Mouse (Mus musculus): ENCODE results near the gene Ubqln4. TPM values are rescaled to one million over a fixed set of nuclear protein-coding genes. Genes with fewer than 3 reads are reported as not detected.
"Not testable (repeated sequence)": the region's sequence is repeated elsewhere in the genome, so short reads cannot be mapped to it uniquely, and the experiment has no call there.

Ubqln4 gene
- polyA plus RNA-seq, 1 experiment from 2014 or later: 47.6 TPM

DNA sequence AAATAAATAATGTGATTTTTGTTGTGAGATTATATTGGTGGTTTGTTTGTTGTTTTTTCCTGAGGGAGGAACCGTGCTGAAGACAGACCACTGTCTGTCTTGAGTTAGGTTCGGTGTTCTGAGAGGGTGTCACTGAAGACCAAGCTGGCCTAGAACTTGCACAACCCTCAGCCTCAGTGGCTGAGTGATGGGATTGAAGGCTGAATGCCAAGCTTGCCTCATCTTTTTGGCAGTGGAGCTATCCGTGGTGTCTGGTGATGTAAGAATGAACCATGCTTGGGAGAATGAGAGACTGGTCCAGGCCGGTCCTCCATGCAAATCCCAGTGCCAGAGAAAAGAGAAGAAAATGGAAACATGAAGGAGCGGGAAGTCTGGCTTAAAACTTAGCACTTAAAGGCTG, 16.1 kb downstream of the Ubqln4 start:
- no peak for ATAC-seq (ENCODE audit: insufficient number of reproducible peaks, low FRiP score, low TSS enrichment, low read depth)
- no peak overlapping the region for H3K9ac ChIP-seq
- H3K36me3 ChIP-seq: peaks cover 58% of the 10 kb centered on the region
- no peaks in the 10 kb centered on the region for H3K27me3 ChIP-seq
- H3K27ac ChIP-seq (replicated peaks): no peak overlapping the region
- no peaks in the 10 kb centered on the region for H3K4me1 ChIP-seq
- no peak overlapping the region for H3K4me2 ChIP-seq (replicated peaks)
- WGBS: 86% methylated on average over 5 of the region's 5 CpGs
- no peaks in the 10 kb centered on the region for H3K9me3 ChIP-seq (replicated peaks)
- no peak overlapping the region for H3K4me3 ChIP-seq (replicated peaks)

DNA sequence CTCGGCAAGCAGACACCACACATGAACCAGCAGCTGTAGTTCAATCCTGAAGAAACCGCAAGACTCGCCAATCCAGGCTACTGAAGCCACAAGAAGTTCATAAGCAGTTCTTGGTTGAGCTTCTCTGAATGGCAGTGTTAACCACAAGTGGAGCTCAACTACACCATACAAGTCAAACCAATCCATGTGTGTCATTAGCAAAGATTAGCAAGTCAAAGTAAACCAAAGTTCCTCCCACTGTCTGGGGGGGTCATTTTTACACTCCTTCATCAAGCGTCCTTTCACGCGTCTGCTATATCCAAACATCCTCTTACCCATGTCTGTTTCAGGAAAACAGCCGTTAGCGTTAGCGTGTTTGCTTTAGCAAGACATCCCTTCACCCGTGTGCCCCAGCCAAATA, 16.8 kb downstream of the Ubqln4 start:
- Histone ChIP-seq H3K9me3 (replicated peaks) (no peaks in the 10 kb centered on the region), H3K9ac (no peak overlapping the region), H3K27me3 (no peaks in the 10 kb centered on the region), H3K4me3 (replicated peaks) (no peak overlapping the region), H3K27ac (replicated peaks) (no peak overlapping the region), H3K36me3 (peaks cover 52% of the 10 kb centered on the region), H3K4me1 (no peaks in the 10 kb centered on the region), H3K4me2 (replicated peaks) (no peak overlapping the region)
- WGBS: 91% methylated on average over 10 of the region's 10 CpGs
- ATAC-seq (ENCODE audit: insufficient number of reproducible peaks, low FRiP score, low TSS enrichment, low read depth): no peak

DNA sequence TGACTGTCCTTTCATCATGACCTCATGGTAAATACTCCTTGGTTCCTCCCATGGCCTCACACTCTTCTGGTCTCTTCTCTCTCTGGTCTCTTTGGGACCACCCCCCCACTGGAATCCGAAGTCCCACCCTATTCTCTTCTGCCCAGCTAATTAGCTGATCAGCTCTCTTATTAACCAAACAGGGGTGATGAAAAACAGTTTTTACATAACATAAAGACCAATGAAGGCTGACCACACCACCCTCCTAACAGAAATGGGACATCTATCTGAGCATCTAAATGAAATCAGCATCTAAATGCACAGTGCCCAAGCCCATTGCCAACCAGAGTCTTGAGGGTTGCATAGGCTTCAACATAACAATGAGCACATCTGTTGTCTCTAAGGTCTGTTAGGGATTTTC, 18.3 kb downstream of the Ubqln4 start:
- H3K9ac ChIP-seq: no peak overlapping the region
- H3K27me3 ChIP-seq: no peaks in the 10 kb centered on the region
- H3K4me3 ChIP-seq (replicated peaks): no peak overlapping the region
- H3K9me3 ChIP-seq (replicated peaks): no peaks in the 10 kb centered on the region
- peaks cover 36% of the 10 kb centered on the region for H3K36me3 ChIP-seq
- H3K27ac ChIP-seq (replicated peaks): no peak overlapping the region
- H3K4me1 ChIP-seq: no peaks in the 10 kb centered on the region
- WGBS: 84% methylated on average over 1 of the region's 1 CpGs
- no peak for ATAC-seq (ENCODE audit: insufficient number of reproducible peaks, low FRiP score, low TSS enrichment, low read depth)
- H3K4me2 ChIP-seq (replicated peaks): no peak overlapping the region

DNA sequence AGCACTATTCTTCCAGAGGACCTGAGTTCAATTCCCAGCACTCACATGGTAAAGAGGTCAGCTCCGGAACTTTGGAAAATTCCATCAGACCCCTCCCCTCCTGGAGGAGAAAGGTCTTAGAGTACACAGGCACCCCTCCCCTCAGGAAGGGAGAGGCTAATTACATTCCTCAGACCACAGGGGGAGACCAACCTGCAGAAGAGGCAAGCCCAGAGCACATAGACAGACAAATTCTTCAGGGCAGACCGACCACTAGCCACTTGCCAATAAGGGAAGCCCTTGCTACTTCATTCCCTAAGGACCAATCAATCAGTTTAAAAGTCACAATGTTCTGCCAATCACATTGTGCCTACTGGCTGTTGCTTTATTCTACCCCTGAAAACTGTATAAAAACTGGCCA, 19.3 kb downstream of the Ubqln4 start:
- Histone ChIP-seq H3K4me2 (replicated peaks) (no peak overlapping the region), H3K9ac (no peak overlapping the region), H3K36me3 (peaks cover 27% of the 10 kb centered on the region), H3K9me3 (replicated peaks) (no peaks in the 10 kb centered on the region), H3K4me1 (no peaks in the 10 kb centered on the region), H3K27me3 (no peaks in the 10 kb centered on the region), H3K27ac (replicated peaks) (no peak overlapping the region), H3K4me3 (replicated peaks) (no peak overlapping the region)
- 75% methylated on average over 2 of the region's 2 CpGs for WGBS
- no peak for ATAC-seq (ENCODE audit: insufficient number of reproducible peaks, low FRiP score, low TSS enrichment, low read depth)

DNA sequence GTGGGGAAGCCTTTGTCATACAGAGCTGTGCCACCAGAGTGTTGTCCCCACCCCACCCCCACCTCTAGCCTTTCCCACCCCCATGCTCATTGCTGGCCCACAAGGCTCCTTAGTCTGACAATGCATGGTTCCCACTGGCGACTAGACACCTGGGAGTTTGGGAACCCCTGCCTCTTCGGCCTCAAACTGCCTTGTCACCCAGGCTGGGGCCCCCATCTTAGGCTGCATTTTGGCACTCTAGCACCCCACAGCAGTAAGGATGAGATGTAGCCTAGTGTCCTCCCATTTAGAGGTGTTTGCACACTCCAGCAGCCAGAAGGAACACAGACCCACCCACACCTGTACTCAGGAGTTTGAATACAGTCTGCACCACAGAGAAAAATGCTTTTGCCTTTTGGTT, 20.3 kb downstream of the Ubqln4 start:
- peaks cover 17% of the 10 kb centered on the region for H3K36me3 ChIP-seq
- H3K4me2 ChIP-seq (replicated peaks): no peak overlapping the region
- H3K27ac ChIP-seq (replicated peaks): no peak overlapping the region
- no peak overlapping the region for H3K4me3 ChIP-seq (replicated peaks)
- WGBS: 74% methylated on average over 2 of the region's 2 CpGs
- no peaks in the 10 kb centered on the region for H3K27me3 ChIP-seq
- peaks cover under 1% of the 10 kb centered on the region; the same call in 1 of the 2 replicates for H3K4me1 ChIP-seq
- no peak overlapping the region for H3K9ac ChIP-seq
- ATAC-seq (ENCODE audit: insufficient number of reproducible peaks, low FRiP score, low TSS enrichment, low read depth): no peak
- no peaks in the 10 kb centered on the region for H3K9me3 ChIP-seq (replicated peaks)

DNA sequence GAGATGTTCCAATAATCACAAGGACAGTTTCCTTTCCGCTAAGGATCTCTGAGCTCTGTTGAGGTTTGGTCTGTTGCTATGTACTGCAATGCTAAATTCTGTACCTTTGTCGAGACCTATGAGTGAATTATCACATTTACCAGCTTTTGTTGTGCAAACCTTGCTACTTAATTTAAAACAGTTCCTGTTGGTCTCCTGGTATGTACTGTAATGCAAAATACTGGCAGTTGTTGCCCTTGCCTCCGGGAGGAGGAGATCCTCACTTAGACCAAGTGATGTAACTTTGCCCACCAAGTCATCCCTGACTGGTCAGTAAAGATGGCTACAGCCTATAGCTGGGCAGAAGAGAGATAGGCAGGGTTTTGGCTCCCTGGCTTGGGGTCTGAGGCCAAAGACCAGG, 22.0 kb downstream of the Ubqln4 start, which contains the start of gene Ssr2:
Gene Ssr2 (plus strand): TSS at position 337 of the 400 bp plus-strand sequence.
- Histone ChIP-seq H3K9ac (no peak within 1 kb of the TSS), H3K9me3 (replicated peaks) (no peaks in the 10 kb centered on the region), H3K4me3 (replicated peaks) (no peak within 1 kb of the TSS), H3K27ac (replicated peaks) (no peak within 1 kb of the TSS), H3K36me3 (no peaks in the 10 kb centered on the region), H3K4me1 (peaks cover 12% of the 10 kb centered on the region), H3K4me2 (replicated peaks) (no peak within 1 kb of the TSS), H3K27me3 (no peaks in the 10 kb centered on the region)
- 79% methylated on average over 3 of the region's 3 CpGs for WGBS
- ATAC-seq (ENCODE audit: insufficient number of reproducible peaks, low FRiP score, low TSS enrichment, low read depth): no peak

DNA sequence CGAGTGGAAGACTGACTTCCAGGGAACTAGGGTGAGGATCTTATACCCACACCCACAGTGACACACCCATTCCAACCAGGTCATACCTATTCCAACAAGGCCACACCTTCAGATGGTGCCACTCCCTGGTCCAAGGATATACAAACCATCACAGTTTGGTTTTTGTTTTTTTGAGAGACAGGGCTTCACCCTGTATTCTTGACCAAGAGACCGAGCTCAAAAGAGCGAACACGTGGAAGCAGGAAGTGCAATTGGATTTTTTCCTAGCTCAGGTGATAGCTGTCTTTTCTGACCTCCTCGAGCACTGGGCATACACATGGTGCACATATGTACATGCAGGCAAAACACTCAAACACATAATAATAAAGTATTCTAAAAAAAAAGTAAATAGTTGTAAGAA, 24.3 kb downstream of the Ubqln4 start:
- not testable (repeated sequence) for H3K27me3 ChIP-seq; H3K4me3 ChIP-seq (replicated peaks); H3K9me3 ChIP-seq (replicated peaks); H3K4me2 ChIP-seq (replicated peaks); H3K36me3 ChIP-seq; H3K27ac ChIP-seq (replicated peaks); H3K9ac ChIP-seq; ATAC-seq (ENCODE audit: insufficient number of reproducible peaks, low FRiP score, low TSS enrichment, low read depth)
- H3K4me1 ChIP-seq: peaks cover 18% of the 10 kb centered on the region
- WGBS: 77% methylated on average over 5 of the region's 5 CpGs

DNA sequence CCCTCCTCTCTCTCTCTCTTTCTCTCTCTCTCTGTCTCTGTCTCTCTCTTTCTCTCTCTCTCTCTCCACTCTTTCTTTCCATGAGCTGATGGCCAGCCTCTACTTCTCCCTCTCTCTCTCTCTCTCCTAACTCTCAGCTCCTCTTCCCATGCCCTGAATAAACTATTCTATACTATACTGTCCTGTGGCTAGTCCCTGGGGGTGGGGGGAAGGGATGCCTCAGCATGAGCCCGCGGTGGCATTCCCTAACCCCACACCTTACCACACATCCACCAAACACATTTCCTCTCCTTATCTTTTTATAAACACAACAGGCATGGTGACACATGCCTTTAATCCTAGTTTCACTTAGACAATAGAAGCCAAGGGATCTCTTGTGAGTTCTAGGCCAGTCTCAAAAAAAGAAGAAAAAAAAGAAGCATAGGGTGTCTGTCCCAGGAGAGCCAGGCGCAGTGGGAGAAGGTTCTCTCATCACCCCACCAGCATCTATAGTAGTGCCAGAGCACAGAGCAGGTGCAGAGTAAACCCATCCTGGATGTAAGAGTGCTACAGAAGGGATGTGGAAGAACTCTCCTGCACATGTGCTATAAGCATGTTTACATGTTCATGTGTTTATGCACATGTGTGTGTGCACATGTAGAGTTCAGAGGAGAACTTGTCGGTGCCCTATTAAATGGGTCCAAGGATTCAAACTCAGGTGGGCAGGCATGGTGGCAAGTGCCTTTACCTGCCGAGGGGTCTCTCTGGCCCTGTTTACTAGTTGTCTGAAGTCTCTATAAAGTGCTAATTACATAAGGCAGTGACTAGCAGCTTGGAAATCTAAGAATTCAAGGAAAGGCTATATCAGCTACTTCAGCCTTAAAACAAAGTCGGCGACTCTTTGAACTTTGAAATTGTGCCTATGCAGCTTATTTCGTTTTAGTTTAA, 25.2 kb downstream of the Ubqln4 start:
- H3K27ac ChIP-seq (replicated peaks): no peak overlapping the region
- no peaks in the 10 kb centered on the region for H3K27me3 ChIP-seq
- H3K4me3 ChIP-seq (replicated peaks): peak overlapping the region; percentile 90
- peaks cover 12% of the 10 kb centered on the region; the same call in 1 of the 2 replicates for H3K36me3 ChIP-seq
- no peak for ATAC-seq (ENCODE audit: insufficient number of reproducible peaks, low FRiP score, low TSS enrichment, low read depth)
- H3K4me1 ChIP-seq: peaks cover 20% of the 10 kb centered on the region
- WGBS: 48% methylated on average over 8 of the region's 8 CpGs
- peak overlapping the region; percentile 68 for H3K4me2 ChIP-seq (replicated peaks)
- H3K9ac ChIP-seq: no peak overlapping the region
- H3K9me3 ChIP-seq (replicated peaks): no peaks in the 10 kb centered on the region

DNA sequence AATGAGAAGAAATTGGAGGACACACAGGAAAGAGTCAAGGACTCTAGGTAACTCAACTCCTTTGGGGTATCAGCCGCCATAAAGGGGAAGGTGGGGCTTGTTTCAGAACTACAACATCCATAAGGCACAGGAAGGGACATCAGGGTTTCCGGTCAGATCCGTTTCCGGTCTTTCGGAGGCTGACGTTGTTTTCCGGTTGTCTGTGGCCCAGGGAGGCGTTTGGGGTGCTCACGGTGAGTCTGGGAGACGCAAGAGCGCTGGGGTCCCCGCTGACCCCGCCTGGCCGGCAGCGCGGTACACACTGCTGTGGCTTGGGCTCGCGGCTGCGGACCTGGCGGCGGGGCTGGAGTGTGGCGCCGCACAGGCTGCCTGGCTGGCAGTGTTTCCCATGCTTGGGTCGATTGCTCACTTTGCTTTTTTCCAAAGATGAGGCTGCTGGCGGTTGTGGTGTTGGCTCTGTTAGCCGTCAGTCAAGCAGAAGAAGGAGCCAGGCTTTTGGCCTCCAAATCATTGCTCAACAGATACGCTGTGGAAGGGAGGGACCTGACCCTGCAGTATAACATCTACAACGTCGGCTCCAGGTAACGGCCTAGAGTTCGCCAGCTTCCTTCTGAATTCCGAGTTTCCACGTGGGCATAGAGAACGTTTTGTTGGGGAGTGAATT, 26.0 kb downstream of the Ubqln4 start:
- H3K27ac ChIP-seq (replicated peaks): peak overlapping the region; percentile 61; the same call in 1 of the 2 replicates
- peak; percentile 80 for ATAC-seq (ENCODE audit: insufficient number of reproducible peaks, low FRiP score, low TSS enrichment, low read depth)
- under 1% methylated on average over 34 of the region's 34 CpGs for WGBS

DNA sequence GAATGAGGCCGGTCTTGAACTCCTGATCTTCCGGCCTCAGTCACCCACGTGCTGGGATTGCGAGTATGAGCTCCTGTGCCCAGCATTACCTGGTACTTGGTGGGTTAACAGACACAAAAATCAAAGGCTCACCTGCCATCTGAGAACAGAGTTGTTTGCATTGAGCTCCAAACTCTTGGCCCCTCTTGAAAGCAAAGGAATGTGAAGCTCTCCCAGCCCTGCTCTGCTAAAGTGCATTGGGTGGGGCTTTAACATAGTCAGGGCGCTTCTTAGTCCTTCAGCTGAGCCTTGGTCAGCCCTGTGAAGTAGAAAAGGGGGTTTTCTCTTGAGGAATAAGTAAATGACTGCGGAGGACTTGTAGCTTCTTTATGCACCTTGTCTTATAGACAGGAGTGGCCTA, 32.2 kb downstream of the Ubqln4 start:
- no peaks in the 10 kb centered on the region for H3K9me3 ChIP-seq (replicated peaks)
- H3K27ac ChIP-seq (replicated peaks): no peak overlapping the region
- peaks cover 52% of the 10 kb centered on the region for H3K36me3 ChIP-seq
- H3K27me3 ChIP-seq: no peaks in the 10 kb centered on the region
- H3K4me2 ChIP-seq (replicated peaks): no peak overlapping the region
- no peak overlapping the region for H3K9ac ChIP-seq
- H3K4me1 ChIP-seq: peaks cover 13% of the 10 kb centered on the region
- no peak for ATAC-seq (ENCODE audit: insufficient number of reproducible peaks, low FRiP score, low TSS enrichment, low read depth)
- WGBS: 96% methylated on average over 6 of the region's 6 CpGs
- no peak overlapping the region for H3K4me3 ChIP-seq (replicated peaks)

More for the DNA sequence above, 26.0 kb downstream of the Ubqln4 start:
- Histone ChIP-seq H3K36me3 (peaks cover 16% of the 10 kb centered on the region; the same call in 1 of the 2 replicates), H3K4me1 (peaks cover 20% of the 10 kb centered on the region), H3K9me3 (replicated peaks) (no peaks in the 10 kb centered on the region), H3K9ac (peak overlapping the region; percentile 97), H3K4me3 (replicated peaks) (peak overlapping the region; percentile 90), H3K27me3 (no peaks in the 10 kb centered on the region), H3K4me2 (replicated peaks) (peak overlapping the region; percentile 68)

DNA sequence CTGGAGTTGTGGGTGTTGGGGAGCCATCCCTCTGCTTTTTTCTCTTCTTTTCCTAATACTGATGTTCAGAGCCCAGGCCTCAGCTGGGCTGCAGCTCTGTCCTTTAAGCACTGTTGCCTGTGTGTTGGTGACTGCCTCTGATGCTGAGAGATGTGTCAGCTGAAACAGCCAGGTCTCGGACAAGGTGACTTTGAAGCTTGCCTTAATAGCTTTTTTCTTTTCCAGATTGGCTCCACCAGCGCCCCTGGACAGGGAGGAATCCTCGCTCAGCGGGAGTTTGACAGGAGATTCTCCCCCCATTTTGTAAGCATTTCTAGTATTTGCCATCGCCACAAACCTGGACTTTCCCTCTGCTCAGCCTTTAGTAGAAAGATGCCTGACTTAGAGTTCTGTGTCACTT, 33.1 kb downstream of the Ubqln4 start:
- 90% methylated on average over 5 of the region's 5 CpGs for WGBS
- H3K27me3 ChIP-seq: no peaks in the 10 kb centered on the region
- H3K9me3 ChIP-seq (replicated peaks): no peaks in the 10 kb centered on the region
- ATAC-seq (ENCODE audit: insufficient number of reproducible peaks, low FRiP score, low TSS enrichment, low read depth): no peak
- H3K36me3 ChIP-seq: peaks cover 52% of the 10 kb centered on the region
- H3K9ac ChIP-seq: no peak overlapping the region
- no peak overlapping the region for H3K4me2 ChIP-seq (replicated peaks)
- no peak overlapping the region for H3K27ac ChIP-seq (replicated peaks)
- H3K4me1 ChIP-seq: peaks cover 17% of the 10 kb centered on the region
- no peak overlapping the region for H3K4me3 ChIP-seq (replicated peaks)

Data from embryonic facial prominence, embryonic 15.5 days (tissue).